In the genomic region with DNA sequence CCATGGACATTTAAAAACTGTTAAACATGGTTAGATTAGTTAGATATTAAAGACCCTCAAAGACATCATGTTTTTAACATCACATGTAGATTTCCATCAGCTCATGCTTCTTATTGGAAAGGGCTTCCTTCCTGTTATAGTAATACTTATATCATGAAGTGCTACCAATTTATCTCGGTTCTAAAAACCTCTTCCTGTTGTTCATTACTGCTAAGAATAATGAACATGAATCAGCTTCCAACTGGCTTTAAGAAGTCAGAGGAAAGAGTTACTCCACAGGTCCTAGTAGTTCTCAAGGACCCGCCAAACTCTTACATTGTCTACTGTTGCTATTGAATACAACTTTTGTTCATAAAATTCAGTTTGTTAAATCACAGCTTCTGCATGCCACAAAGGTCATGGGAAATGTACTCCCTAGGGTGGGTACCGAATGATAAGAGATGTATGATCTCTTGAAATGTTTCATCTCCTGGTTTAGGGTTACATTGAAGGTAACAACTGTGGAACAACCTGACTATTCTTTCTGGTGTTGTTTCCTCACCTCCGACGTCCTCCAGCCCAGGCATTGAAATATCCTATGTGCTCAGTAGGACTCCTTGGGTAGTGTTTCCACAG, we compare ENCODE assay signal across 25 mouse cellular contexts. TPM values are rescaled to one million over a fixed set of nuclear protein-coding genes. Genes with fewer than 3 reads are reported as not detected.
DNase-seq lines count a peak whose midpoint lies in the region; ATAC-seq lines count a peak whose summit lies in the region.
"Had no signal": no experiment of that assay in that cellular context is flagged by ENCODE, and none has a peak within 500 bp of the region (broad histone marks: within the 10 kb centered on the region; RNA-seq: fewer than 3 reads in every experiment).

No protein-coding gene starts in this region.

- peak; percentile 25 for ATAC-seq in CD4-positive, CD25-positive, alpha-beta regulatory T cell, adult 4 months
- peak; percentile 10 for ATAC-seq in granulocyte monocyte progenitor cell, adult 5-6 weeks (replicated peaks; ENCODE audit: poor library complexity, severe bottlenecking)
- ATAC-seq: forebrain, embryonic 15.5 days had no signal

- peak; percentile 19 for DNase-seq in A20 (ENCODE audit: low read depth, low spot score)
- no peak for DNase-seq in adrenal gland, adult 2 months
- no peak for DNase-seq in adrenal gland, postnatal 36 days
- no peak for DNase-seq in spleen, postnatal 36 days (ENCODE audit: low spot score in 2 of 2)
- DNase-seq: adrenal gland, postnatal 25 days; cerebellum, adult 2 months; cerebellum, postnatal 14 days; gastrocnemius, postnatal 36 days; heart, adult 2 months; kidney, adult 11 months had no signal

RNA-seq across cellular contexts. Expression of a gene that starts 19.6 kb away (rescaled TPM):
- polyA plus RNA-seq in CD4-positive, CD25-positive, alpha-beta regulatory T cell, adult 4 months (2017; shearing (Covaris generic)), result 10 to 100 TPM; 48.3 to 55.6 TPM
- 21.9 and 32.7 TPM in 2 replicates for total RNA-seq in granulocyte monocyte progenitor cell, adult 5-6 weeks (2014; fragmentation: Nextera tagmentation)
- 23.4 and 25.2 TPM in 2 replicates for total RNA-seq in granulocyte monocyte progenitor cell, adult 5-6 weeks (2017)
- total RNA-seq in adrenal gland, adult 2 months (2021), result 10 to 100 TPM; 12.2 to 17.0 TPM
- polyA plus RNA-seq in adrenal gland, adult 2 months (2012; rRNA removed), result 10.1 and 10.5 TPM in 2 replicates
- total RNA-seq in adrenal gland, postnatal 36 days (2021), result 10 to 100 TPM; 17.0 to 18.9 TPM

RNA-seq across cellular contexts. Expression of a gene that starts 29.2 kb away (rescaled TPM):
- polyA plus RNA-seq in CD4-positive, CD25-positive, alpha-beta regulatory T cell, adult 4 months (2017; shearing (Covaris generic)), result 10 to 100 TPM; 35.4 to 55.3 TPM
- 0.92 TPM in 1 of 2 replicates, not detected in the other for total RNA-seq in granulocyte monocyte progenitor cell, adult 5-6 weeks (2014; fragmentation: Nextera tagmentation)
- total RNA-seq in granulocyte monocyte progenitor cell, adult 5-6 weeks (2017), result 0.77 and 0.78 TPM in 2 replicates
- total RNA-seq in adrenal gland, adult 2 months (2021), result not detected
- not detected in 2 replicates for polyA plus RNA-seq in adrenal gland, adult 2 months (2012; rRNA removed)
- not detected for total RNA-seq in adrenal gland, postnatal 36 days (2021)
- total RNA-seq: adrenal gland, adult 18-20 months; adrenal gland, postnatal 25 days; gastrocnemius, adult 8-10 months; gastrocnemius, postnatal 36 days; heart, adult 2 months; heart, postnatal 25 days had no signal
- polyA plus RNA-seq: C2C12; cerebellum, adult 2 months; cortical plate, adult 2 months; embryonic facial prominence, embryonic 12.5 days; forebrain, embryonic 11.5 days; G1E; heart, embryonic 11.5 days; heart, embryonic 15.5 days; hindbrain, embryonic 10.5 days; hindbrain, embryonic 14.5 days had no signal

RNA-seq across cellular contexts. Expression of a gene that starts 38.0 kb away (rescaled TPM):
- polyA plus RNA-seq in CD4-positive, CD25-positive, alpha-beta regulatory T cell, adult 4 months (2017; shearing (Covaris generic)), result 100 to 1,000 TPM; 201 to 243 TPM
- 27.8 and 57.0 TPM in 2 replicates for total RNA-seq in granulocyte monocyte progenitor cell, adult 5-6 weeks (2014; fragmentation: Nextera tagmentation)
- total RNA-seq in granulocyte monocyte progenitor cell, adult 5-6 weeks (2017), result 13.4 and 23.7 TPM in 2 replicates
- 10 to 100 TPM; 58.9 to 61.1 TPM for total RNA-seq in adrenal gland, adult 2 months (2021)
- 44.4 and 59.9 TPM in 2 replicates for polyA plus RNA-seq in adrenal gland, adult 2 months (2012; rRNA removed)
- 10 to 100 TPM; 67.0 to 92.3 TPM for total RNA-seq in adrenal gland, postnatal 36 days (2021)

RNA-seq across cellular contexts. Expression of a gene that starts 51.1 kb away (rescaled TPM):
- not detected for polyA plus RNA-seq in CD4-positive, CD25-positive, alpha-beta regulatory T cell, adult 4 months (2017; shearing (Covaris generic))
- not detected in 2 replicates for total RNA-seq in granulocyte monocyte progenitor cell, adult 5-6 weeks (2014; fragmentation: Nextera tagmentation)
- not detected in 2 replicates for total RNA-seq in granulocyte monocyte progenitor cell, adult 5-6 weeks (2017)
- total RNA-seq in adrenal gland, adult 2 months (2021), result not detected
- not detected in 2 replicates for polyA plus RNA-seq in adrenal gland, adult 2 months (2012; rRNA removed)
- total RNA-seq in adrenal gland, postnatal 36 days (2021), result not detected
- total RNA-seq: adrenal gland, adult 18-20 months; adrenal gland, postnatal 25 days; gastrocnemius, adult 8-10 months; gastrocnemius, postnatal 36 days; heart, adult 2 months; heart, postnatal 25 days had no signal
- polyA plus RNA-seq: C2C12; cerebellum, adult 2 months; cortical plate, adult 2 months; embryonic facial prominence, embryonic 12.5 days; forebrain, embryonic 11.5 days; forebrain, embryonic 15.5 days; G1E; heart, adult 2 months; heart, embryonic 11.5 days; heart, embryonic 15.5 days; hindbrain, embryonic 10.5 days; hindbrain, embryonic 14.5 days had no signal
